Mouse (Mus musculus): ENCODE measurements around the gene Edn3.

Gene Edn3

DNA sequence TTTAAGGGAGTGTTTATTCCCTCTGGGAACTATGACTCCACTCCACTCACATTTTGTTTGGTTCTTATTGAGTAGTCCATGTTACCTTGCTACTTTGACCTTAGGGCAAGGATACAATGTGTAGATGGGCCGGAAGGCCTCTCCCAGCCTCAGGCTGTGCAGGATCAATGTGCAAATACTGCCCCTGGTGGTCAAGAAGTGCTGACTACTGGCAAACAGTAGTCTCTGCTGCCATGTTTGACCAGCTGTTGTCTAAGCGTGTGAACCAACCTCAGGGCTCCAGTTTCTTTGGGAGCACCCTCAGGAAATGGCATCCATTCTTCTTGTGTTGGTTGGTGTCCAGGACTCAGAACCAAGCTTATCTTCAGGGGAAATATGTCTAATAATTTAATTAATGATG is 36.6 kb downstream of the Edn3 start:
- in situ Hi-C loops (cut with MboI, MseI): no loop called here

DNA sequence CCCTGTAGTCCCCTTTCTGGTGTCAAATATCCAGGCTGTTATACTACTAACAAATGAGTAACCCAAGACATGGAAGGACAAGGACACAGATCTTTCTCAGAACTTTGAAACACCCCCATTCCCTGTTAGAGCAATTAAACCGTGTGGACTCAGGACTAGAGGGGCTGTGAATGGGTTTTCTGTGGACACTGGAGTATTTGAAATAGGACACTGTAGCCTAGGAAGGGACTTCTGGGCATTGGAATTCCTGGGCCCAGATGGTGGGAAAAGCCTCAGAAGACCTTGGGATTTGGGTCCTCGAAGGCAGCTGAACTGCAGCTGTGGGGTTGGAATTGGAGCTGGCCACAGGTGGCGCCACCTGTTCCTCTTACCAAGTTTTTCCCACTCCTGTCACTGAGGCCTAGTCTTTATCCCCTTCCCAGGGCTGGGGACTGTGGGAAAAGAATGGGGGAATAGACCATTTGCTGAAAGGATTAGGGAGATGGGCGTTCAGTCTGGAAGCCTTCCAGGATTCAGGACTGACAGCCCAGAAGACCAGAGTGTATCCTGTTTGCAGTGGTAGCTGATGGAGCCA is 37.2 kb downstream of the Edn3 start:
- in situ Hi-C loops (cut with MboI, MseI): no loop called here

DNA sequence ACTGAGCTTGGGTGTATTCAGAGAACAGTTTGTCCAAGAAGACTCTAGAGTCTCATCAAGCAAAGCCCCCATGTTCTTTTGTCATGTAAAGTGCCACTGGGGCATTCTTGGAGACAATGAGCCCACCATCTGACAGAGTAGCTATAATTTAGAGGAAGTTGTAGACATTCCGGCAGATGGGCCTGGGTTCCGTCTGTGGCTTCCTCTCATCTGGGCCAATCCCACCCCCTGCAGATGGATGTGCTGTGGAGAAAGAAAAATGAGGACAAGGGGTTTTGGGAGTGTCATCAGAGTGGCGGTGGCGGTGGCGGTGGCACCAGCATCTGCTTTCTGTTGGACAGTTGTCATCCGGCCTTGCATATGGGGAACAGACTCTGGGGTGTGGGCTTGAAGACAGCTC is 42.0 kb downstream of the Edn3 start:
- in situ Hi-C loops (cut with MboI, MseI): loop anchor here in 1 of 2 experiments (5.0 kb wide), 1 partner anchor 1660 kb away; no protein-coding TSS in a partner anchor

DNA sequence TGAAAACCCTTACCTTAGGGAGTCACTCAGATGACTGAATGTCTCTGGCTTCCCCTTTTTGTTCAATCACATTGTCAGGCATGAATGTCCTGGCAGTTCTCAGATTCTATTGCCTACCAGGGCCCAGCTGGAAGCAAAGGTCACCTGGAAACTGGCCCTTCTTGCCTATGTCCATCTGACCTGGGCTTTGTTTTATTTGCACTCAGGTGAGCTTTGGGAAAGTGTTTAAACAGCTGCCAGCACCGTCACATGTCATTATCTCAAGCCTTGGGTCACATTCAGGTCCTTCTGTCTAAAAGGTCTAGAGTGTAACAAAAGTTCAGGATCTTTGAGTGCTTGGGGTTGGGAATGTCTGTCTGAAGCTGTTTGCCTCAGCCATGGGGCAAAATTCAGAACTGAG is 43.2 kb downstream of the Edn3 start:
- in situ Hi-C loops (cut with MboI, MseI): loop anchor here in 1 of 2 experiments (5.0 kb wide), 1 partner anchor 1661 kb away; no protein-coding TSS in a partner anchor

DNA sequence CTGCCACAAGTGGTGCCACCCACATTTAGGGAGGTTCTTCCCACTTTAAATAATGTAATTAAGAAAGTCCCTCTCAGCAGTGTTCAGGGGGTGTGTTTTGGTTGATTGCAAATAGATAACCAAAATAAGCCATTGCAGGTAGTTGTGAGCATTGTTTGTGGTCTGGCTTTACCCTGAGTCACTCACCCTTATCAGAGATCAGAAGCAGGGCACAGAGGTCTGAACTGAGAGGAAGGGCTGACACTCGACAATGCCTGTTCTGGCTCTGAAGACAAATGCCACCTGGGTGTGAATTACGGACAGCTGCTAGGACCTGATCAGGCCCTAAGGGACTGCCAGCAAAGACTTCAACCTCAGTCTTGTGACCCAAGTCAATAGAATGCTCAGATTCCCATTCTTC is 47.5 kb downstream of the Edn3 start:
- in situ Hi-C loops (cut with MboI, MseI): no loop called here

DNA sequence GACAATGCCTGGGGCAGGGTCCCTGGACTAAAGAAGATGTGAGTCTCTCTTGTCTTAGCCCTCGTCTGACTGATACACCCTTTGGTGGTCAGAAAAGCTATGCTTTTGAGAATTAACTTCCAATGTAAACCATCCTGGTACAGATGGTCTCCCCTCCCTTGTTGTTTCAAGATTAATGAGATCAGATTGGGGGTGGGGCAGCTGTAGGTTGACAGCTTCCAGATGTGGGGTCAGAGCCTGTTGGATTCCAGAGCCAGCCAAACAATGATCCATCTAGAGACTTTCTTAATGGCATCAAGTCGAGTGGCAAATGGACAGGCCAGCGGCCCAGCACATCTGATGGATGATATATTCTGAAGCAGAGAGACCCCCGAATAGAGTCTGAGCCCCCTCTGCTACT is 48.9 kb downstream of the Edn3 start:
- in situ Hi-C loops (cut with MboI, MseI): no loop called here

DNA sequence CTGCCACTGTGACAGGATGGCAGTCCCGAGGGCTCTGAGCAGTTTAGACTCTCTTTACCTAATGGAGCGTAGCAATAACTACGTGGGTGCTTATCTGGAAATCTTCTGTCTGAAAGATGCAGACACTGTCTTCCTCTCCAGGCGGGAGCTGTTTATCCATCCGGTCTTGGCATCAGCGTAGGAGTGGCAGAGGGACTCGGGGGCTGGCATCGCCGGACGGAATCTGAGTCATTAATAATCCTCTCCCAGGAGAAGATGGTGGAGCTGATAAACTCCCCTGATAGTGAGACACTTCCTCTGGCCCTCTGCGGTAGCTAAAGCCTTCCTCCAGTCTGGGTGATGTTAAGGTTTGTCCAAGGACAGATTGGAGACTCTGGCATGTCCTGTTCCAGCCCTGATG is 52.9 kb downstream of the Edn3 start:
- in situ Hi-C loops (cut with MboI, MseI): no loop called here

DNA sequence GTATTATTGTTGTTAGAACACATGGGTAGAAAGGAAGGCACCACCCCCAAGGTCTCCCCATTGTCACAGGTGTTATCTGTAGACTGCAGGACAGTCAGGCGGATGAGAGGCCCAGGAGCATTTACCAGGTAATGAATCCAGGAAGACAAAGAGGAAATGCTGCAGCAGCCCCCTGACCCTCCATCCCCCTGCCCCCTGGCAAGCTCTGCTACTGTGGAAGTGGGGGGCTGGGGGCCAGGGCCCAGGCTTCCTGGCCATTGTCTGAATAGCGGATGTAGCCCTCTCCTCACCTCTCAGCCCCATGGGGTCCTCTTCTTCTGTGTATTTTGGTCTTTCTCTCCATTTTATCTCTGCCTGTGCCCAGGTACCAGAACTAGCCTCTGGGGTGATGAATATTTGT is 55.7 kb downstream of the Edn3 start:
- in situ Hi-C loops (cut with MboI, MseI): no loop called here

DNA sequence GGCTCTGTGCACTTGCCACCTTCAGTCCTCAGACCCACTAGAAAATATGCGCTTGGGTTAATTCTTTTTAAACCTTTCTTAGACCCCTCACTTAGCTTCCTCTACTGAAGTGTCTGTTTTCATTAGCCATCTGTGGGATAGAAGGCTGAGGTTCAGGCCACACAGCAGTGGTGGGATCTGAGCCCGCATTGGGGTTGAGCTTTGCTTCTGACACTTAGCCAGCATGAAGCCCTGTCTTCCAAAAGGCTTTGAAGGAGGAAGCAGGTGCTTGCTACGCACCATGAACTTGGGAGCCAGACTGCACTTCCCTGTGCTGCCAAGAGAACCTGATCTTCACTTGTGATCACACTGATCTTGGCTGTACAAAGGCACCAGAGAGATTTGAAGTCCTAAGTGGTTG is 59.9 kb downstream of the Edn3 start:
- in situ Hi-C loops (cut with MboI, MseI): no loop called here

DNA sequence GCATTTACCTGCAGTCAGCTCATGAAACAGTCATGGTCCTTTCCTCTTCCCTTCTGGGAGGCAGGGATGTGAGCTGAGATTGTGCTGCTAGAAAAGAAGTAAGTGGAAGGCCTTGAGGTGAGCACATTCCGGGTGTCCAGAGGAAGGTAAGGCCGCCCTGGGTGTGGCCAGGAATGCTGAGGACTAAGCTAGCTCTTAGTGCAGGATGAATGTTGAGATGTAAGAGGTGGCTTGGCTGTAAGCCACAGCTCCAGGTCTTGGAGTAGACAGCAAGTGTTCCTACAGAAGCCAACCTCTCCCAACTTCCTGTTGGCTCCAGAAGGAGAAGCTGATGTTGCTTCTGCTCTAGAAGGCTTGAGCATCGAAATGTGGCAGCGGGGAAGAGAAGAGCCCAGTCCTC is 67.4 kb downstream of the Edn3 start:
- in situ Hi-C loops (cut with MboI, MseI): no loop called here

DNA sequence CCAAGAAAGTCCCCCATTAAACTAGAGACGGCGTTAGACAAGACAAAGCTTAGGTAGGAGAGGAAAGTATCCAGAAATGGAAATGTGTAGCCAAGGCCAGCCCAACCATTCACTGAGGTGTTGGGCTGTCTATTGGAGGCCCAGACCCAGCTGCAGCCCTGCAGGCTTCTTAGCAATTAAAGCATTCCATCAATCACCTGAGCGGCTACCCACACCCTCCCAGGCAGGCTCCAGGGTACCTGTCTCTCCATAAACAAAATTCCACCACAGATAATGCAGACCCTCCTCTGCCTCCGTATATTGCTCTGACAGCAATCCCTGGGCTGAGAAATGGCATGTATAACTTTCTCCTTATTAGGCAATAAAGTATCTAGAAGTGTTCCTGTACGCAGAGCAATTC is 73.2 kb downstream of the Edn3 start:
- in situ Hi-C loops (cut with MboI, MseI): no loop called here
